ENCODE assay signal across 7 mouse cellular contexts in the genomic region with DNA sequence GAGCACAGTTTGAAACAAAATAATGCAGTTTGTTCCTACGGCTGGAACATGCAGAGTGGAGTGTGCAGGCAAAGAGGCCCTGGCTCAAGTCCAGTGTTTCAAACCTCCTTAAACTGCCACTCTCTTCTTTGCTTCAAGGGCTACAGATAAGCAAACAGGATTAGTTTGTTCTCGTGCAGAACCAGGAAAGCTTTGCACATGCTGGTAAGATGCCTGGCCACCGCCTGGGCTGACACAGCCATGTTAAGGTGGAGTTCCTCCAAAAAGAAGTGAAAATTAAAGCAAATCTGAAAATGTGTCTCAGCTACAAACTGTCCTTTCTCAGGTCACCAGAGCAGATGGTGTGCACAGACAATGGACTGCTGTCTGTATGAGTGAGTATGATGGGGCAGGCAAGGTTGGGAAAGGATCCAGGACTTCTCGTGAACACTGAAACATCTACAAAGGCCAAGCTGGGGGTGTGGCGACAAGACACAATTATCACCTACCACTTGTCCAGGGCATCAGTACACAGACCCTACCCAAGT.
DNase-seq lines count a peak whose midpoint lies in the region; ATAC-seq lines count a peak whose summit lies in the region.

No protein-coding gene starts in this region.

- intact Hi-C loops in left cerebral cortex, postnatal 36 days (cut with DNase I), result no loop called here

- no peak overlapping the region for H3K4me3 ChIP-seq in neural tube, embryonic 15.5 days (replicated peaks)

- H3K4me2 ChIP-seq in neural tube, embryonic 15.5 days, result 0 out of 2 replicates have a peak overlapping the region, but pooled peaks have one; percentile 9

- no peak overlapping the region for H3K9ac ChIP-seq in neural tube, embryonic 15.5 days (replicated peaks)

- no peak for ATAC-seq in neural tube, embryonic 15.5 days (ENCODE audit: low FRiP score)
- ATAC-seq in granulocyte monocyte progenitor cell, adult 5-6 weeks (replicated peaks; ENCODE audit: poor library complexity, severe bottlenecking), result no peak

- DNase-seq in adrenal gland, adult 8-10 months, result peak; percentile 16
- peak; percentile 78 to 79 for DNase-seq in cerebellum, adult 18-20 months
- peak; percentile 31 to 45 for DNase-seq in frontal cortex, postnatal 36 days (ENCODE audit: low spot score in 2 of 2)
- peak; percentile 34 to 44 for DNase-seq in kidney, adult 8-10 months
- DNase-seq in left cerebral cortex, postnatal 36 days (ENCODE audit: low spot score in 2 of 2), result peak; percentile 32 to 36

- H3K27ac ChIP-seq in neural tube, embryonic 15.5 days (replicated peaks), result peak overlapping the region; percentile 63; the same call in 1 of the 2 replicates

- peaks cover 12% of the 10 kb centered on the region for H3K4me1 ChIP-seq in neural tube, embryonic 15.5 days

- no peaks in the 10 kb centered on the region for H3K9me3 ChIP-seq in neural tube, embryonic 15.5 days (replicated peaks)

- no peaks in the 10 kb centered on the region for H3K36me3 ChIP-seq in neural tube, embryonic 15.5 days

- 52% methylated on average over 5 of the region's 5 CpGs for WGBS in neural tube, embryonic 15.5 days

- no peaks in the 10 kb centered on the region for H3K27me3 ChIP-seq in neural tube, embryonic 15.5 days (replicated peaks)

Comparison
In these comparisons a context has a peak if more than half of its experiments do, and no peak if none do; other contexts are left out.
1. DNase-seq: peak in every context shown above with its lines; median percentile 78 in cerebellum, adult 18-20 months; 39 in kidney, adult 8-10 months; 38 in frontal cortex, postnatal 36 days; 34 in left cerebral cortex, postnatal 36 days; 16 in adrenal gland, adult 8-10 months.